ENCODE assay signal across 27 mouse cellular contexts in genomic region chr10:43646326-43646725, GRCm38 (mm10).
DNase-seq lines count a peak whose midpoint lies in the region; ATAC-seq lines count a peak whose summit lies in the region.
"Had no signal": no experiment of that assay in that cellular context is flagged by ENCODE, and none has a peak within 500 bp of the region (broad histone marks: within the 10 kb centered on the region; RNA-seq: fewer than 3 reads in every experiment).

No protein-coding gene starts in this region.

- peaks cover 33% of the 10 kb centered on the region for H3K4me1 ChIP-seq in liver, embryonic 11.5 days (replicated peaks; ENCODE audit: control insufficient read depth, insufficient read depth, low read length)
- H3K4me1 ChIP-seq in liver, embryonic 16.5 days (ENCODE audit: control insufficient read depth, low read depth, low read length), result peaks cover 50% of the 10 kb centered on the region
- H3K4me1 ChIP-seq in heart, embryonic 11.5 days (ENCODE audit: control insufficient read depth, insufficient read depth, low read length), result peaks cover 12% of the 10 kb centered on the region
- H3K4me1 ChIP-seq in hindbrain, embryonic 11.5 days (replicated peaks; ENCODE audit: control insufficient read depth, insufficient read depth, low read length), result no peaks in the 10 kb centered on the region
- H3K4me1 ChIP-seq: hindbrain, embryonic 12.5 days had no signal

- H3K4me3 ChIP-seq in liver, embryonic 11.5 days (ENCODE audit: low read depth, low read length), result no peak overlapping the region
- no peak overlapping the region for H3K4me3 ChIP-seq in liver, embryonic 16.5 days (ENCODE audit: low read depth, low read length)
- H3K4me3 ChIP-seq in heart, embryonic 11.5 days (ENCODE audit: low read depth, low read length), result no peak overlapping the region
- no peak overlapping the region for H3K4me3 ChIP-seq in hindbrain, embryonic 11.5 days (ENCODE audit: low read depth, low read length)
- H3K4me3 ChIP-seq: embryonic facial prominence, embryonic 13.5 days; erythroblast, embryonic 14.5 days; forebrain, embryonic 12.5 days; heart, embryonic 15.5 days; hindbrain, embryonic 12.5 days; neural tube, embryonic 15.5 days had no signal

- H3K9ac ChIP-seq in liver, embryonic 11.5 days (ENCODE audit: low read depth, low read length), result 0 out of 2 replicates have a peak overlapping the region, but pooled peaks have one; percentile 13
- H3K9ac ChIP-seq in liver, embryonic 16.5 days (ENCODE audit: low read depth, low read length), result 0 out of 2 replicates have a peak overlapping the region, but pooled peaks have one; percentile 26
- H3K9ac ChIP-seq in heart, embryonic 11.5 days (ENCODE audit: low read depth, low read length), result no peak overlapping the region
- H3K9ac ChIP-seq in hindbrain, embryonic 11.5 days (ENCODE audit: low read depth, low read length), result no peak overlapping the region
- H3K9ac ChIP-seq: embryonic facial prominence, embryonic 13.5 days; forebrain, embryonic 12.5 days; heart, embryonic 15.5 days; hindbrain, embryonic 12.5 days; neural tube, embryonic 15.5 days had no signal

- peak overlapping the region; percentile 70 for H3K27ac ChIP-seq in liver, embryonic 11.5 days (ENCODE audit: low read depth, low read length)
- peak overlapping the region; percentile 20 for H3K27ac ChIP-seq in liver, embryonic 16.5 days (ENCODE audit: low read length)
- H3K27ac ChIP-seq in heart, embryonic 11.5 days (ENCODE audit: low read depth, low read length), result no peak overlapping the region
- H3K27ac ChIP-seq in hindbrain, embryonic 11.5 days (ENCODE audit: low read depth, low read length), result no peak overlapping the region
- H3K27ac ChIP-seq: embryonic facial prominence, embryonic 13.5 days; forebrain, embryonic 12.5 days; heart, embryonic 15.5 days; hindbrain, embryonic 12.5 days; neural tube, embryonic 15.5 days; stomach, postnatal 0 days had no signal

- H3K4me2 ChIP-seq in liver, embryonic 11.5 days, result no peak overlapping the region
- no peak overlapping the region for H3K4me2 ChIP-seq in liver, embryonic 16.5 days (ENCODE audit: low read depth, low read length)
- H3K4me2 ChIP-seq in heart, embryonic 11.5 days, result no peak overlapping the region
- no peak overlapping the region for H3K4me2 ChIP-seq in hindbrain, embryonic 11.5 days (replicated peaks; ENCODE audit: low read depth, low read length)
- H3K4me2 ChIP-seq: embryonic facial prominence, embryonic 13.5 days; forebrain, embryonic 12.5 days; heart, embryonic 15.5 days; hindbrain, embryonic 12.5 days; neural tube, embryonic 15.5 days had no signal

- no peaks in the 10 kb centered on the region for H3K9me3 ChIP-seq in liver, embryonic 11.5 days (ENCODE audit: control insufficient read depth, low read length)
- no peaks in the 10 kb centered on the region for H3K9me3 ChIP-seq in liver, embryonic 16.5 days (replicated peaks; ENCODE audit: control insufficient read depth, low read length)
- no peaks in the 10 kb centered on the region for H3K9me3 ChIP-seq in heart, embryonic 11.5 days (replicated peaks; ENCODE audit: control insufficient read depth, low read length)
- H3K9me3 ChIP-seq in hindbrain, embryonic 11.5 days (ENCODE audit: control insufficient read depth, low read length), result no peaks in the 10 kb centered on the region
- H3K9me3 ChIP-seq: embryonic facial prominence, embryonic 13.5 days; forebrain, embryonic 12.5 days; heart, embryonic 15.5 days; hindbrain, embryonic 12.5 days; neural tube, embryonic 15.5 days had no signal

- WGBS in liver, embryonic 11.5 days, result 32% methylated on average over 4 of the region's 4 CpGs
- WGBS in liver, embryonic 16.5 days (ENCODE audit: insufficient replicate concordance), result 21% methylated on average over 4 of the region's 4 CpGs
- 36% methylated on average over 4 of the region's 4 CpGs for WGBS in heart, embryonic 11.5 days (ENCODE audit: insufficient replicate concordance)
- WGBS in hindbrain, embryonic 11.5 days, result 55% methylated on average over 4 of the region's 4 CpGs

- no peaks in the 10 kb centered on the region for H3K36me3 ChIP-seq in liver, embryonic 11.5 days (ENCODE audit: control insufficient read depth, insufficient read depth, low read length)
- H3K36me3 ChIP-seq in liver, embryonic 16.5 days (ENCODE audit: control insufficient read depth, insufficient read depth), result no peaks in the 10 kb centered on the region
- no peaks in the 10 kb centered on the region for H3K36me3 ChIP-seq in heart, embryonic 11.5 days (ENCODE audit: control insufficient read depth, insufficient read depth, low read length)
- no peaks in the 10 kb centered on the region for H3K36me3 ChIP-seq in hindbrain, embryonic 11.5 days (ENCODE audit: control insufficient read depth, insufficient read depth, low read length)
- H3K36me3 ChIP-seq: embryonic facial prominence, embryonic 13.5 days; forebrain, embryonic 12.5 days; heart, embryonic 15.5 days; hindbrain, embryonic 12.5 days; neural tube, embryonic 15.5 days had no signal

- ATAC-seq in liver, embryonic 11.5 days (replicated peaks; ENCODE audit: low FRiP score), result peak; percentile 83
- ATAC-seq in liver, embryonic 16.5 days (ENCODE audit: low read depth), result peak; percentile 75
- no peak for ATAC-seq in heart, embryonic 11.5 days (replicated peaks; ENCODE audit: insufficient number of reproducible peaks, low FRiP score, low TSS enrichment)
- ATAC-seq in hindbrain, embryonic 11.5 days (ENCODE audit: low FRiP score), result no peak
- ATAC-seq: intestine, postnatal 0 days had no signal

- no peaks in the 10 kb centered on the region for H3K27me3 ChIP-seq in liver, embryonic 11.5 days (replicated peaks; ENCODE audit: control insufficient read depth, insufficient read depth, low read length)
- no peaks in the 10 kb centered on the region for H3K27me3 ChIP-seq in liver, embryonic 16.5 days (ENCODE audit: control insufficient read depth, insufficient read depth, low read depth, low read length)
- H3K27me3 ChIP-seq in heart, embryonic 11.5 days (ENCODE audit: control insufficient read depth, insufficient read depth, low read length), result no peaks in the 10 kb centered on the region; the same call in 1 of the 2 replicates
- H3K27me3 ChIP-seq in hindbrain, embryonic 11.5 days (ENCODE audit: control insufficient read depth, insufficient read depth, low read length), result no peaks in the 10 kb centered on the region
- H3K27me3 ChIP-seq: embryonic facial prominence, embryonic 13.5 days; forebrain, embryonic 12.5 days; heart, embryonic 15.5 days; hindbrain, embryonic 12.5 days; neural tube, embryonic 15.5 days had no signal

- peak; percentile 72 for DNase-seq in MEL-GATA-1-ER (ENCODE audit: extremely low read depth, low read depth)
- DNase-seq in liver, embryonic 11.5 days (ENCODE audit: low spot score), result no peak
- DNase-seq in hindbrain, embryonic 11.5 days (ENCODE audit: low spot score), result no peak
- no peak for DNase-seq in right cerebral cortex, postnatal 10 days (ENCODE audit: low spot score in 2 of 2)
- DNase-seq in heart, adult 11 months, result no peak
- DNase-seq: adrenal gland, postnatal 14 days; cerebellum, adult 11 months; cerebellum, adult 9-11 months; gastrocnemius, postnatal 10 days; kidney, adult 9 months; kidney, postnatal 10 days; layer of hippocampus, postnatal 36 days; lung, postnatal 4 days; midbrain, embryonic 14.5 days; spleen, adult 18-20 months; thymus, adult 18-20 months; thymus, postnatal 36 days had no signal

Comparison
In these comparisons a context has a peak if more than half of its experiments do, and no peak if none do; other contexts are left out.
1. ATAC-seq: peak in liver, embryonic 11.5 days (single experiment) and liver, embryonic 16.5 days (single experiment); none in heart, embryonic 11.5 days (single experiment) and hindbrain, embryonic 11.5 days (single experiment).
2. H3K27ac ChIP-seq: peak in liver, embryonic 11.5 days (single experiment) and liver, embryonic 16.5 days (single experiment); none in heart, embryonic 11.5 days (single experiment) and hindbrain, embryonic 11.5 days (single experiment).
3. H3K9ac ChIP-seq: peak in liver, embryonic 11.5 days (single experiment) and liver, embryonic 16.5 days (single experiment); none in heart, embryonic 11.5 days (single experiment) and hindbrain, embryonic 11.5 days (single experiment).